Mouse (Mus musculus) CH12.LX (cell line): ENCODE results near the gene Yrdc. TPM values are rescaled to one million over a fixed set of nuclear protein-coding genes. Genes with fewer than 3 reads are reported as not detected.

ENCODE experiments used
- DNase-seq: peaks from one replicate; pipeline ENCODE4 v3.0.0-alpha.2; 2013; ENCODE audit errors: extremely low read depth
- H3K27ac ChIP-seq: 2 replicates; pipeline ENCODE4 v1.5.1; 2012; ENCODE audit warnings: low read depth, mild to moderate bottlenecking, control low read depth, moderate library complexity; ENCODE audit not compliant: insufficient read depth
- H3K27me3 ChIP-seq: replicated peaks from 2 replicates; pipeline ENCODE3; 2012; ENCODE audit warnings: inconsistent platforms
- H3K36me3 ChIP-seq, 2 experiments: replicated peaks in 1 of 2; 2 replicates each; pipeline versions ENCODE3 to v1.6.1; 2012; ENCODE audit warnings: inconsistent platforms in 1 of 2, low read length in 1 of 2, mild to moderate bottlenecking in 1 of 2, mixed read lengths in 1 of 2, moderate library complexity in 1 of 2; ENCODE audit not compliant: control insufficient read depth in 1 of 2, insufficient read depth in 1 of 2
- H3K4me1 ChIP-seq, 2 experiments: 2 replicates each; pipeline ENCODE4 v1.6.1; 2012; ENCODE audit warnings: inconsistent platforms in 1 of 2, moderate library complexity in 1 of 2; ENCODE audit not compliant: insufficient read depth in 2 of 2, control insufficient read depth in 1 of 2
- H3K4me2 ChIP-seq: 2 replicates; pipeline ENCODE4 v1.6.1; 2012; ENCODE audit warnings: low read depth, mild to moderate bottlenecking, control low read depth; ENCODE audit not compliant: poor library complexity, insufficient read depth, severe bottlenecking
- H3K4me3 ChIP-seq, 3 experiments: fragments of 150-350 bp in 1 of 3; sonication (generic) in 1 of 3; replicated peaks in 1 of 3; 2 replicates each; pipeline versions ENCODE3 to v1.5.1; 2011 to 2012; ENCODE audit warnings: low read depth in 2 of 3, low read length in 2 of 3, mild to moderate bottlenecking in 2 of 3, moderate library complexity in 2 of 3, control low read depth in 1 of 3, improper control_type of control experiment in 1 of 3, inconsistent platforms in 1 of 3, mixed read lengths in 1 of 3; ENCODE audit not compliant: poor library complexity in 1 of 3
- H3K79me2 ChIP-seq: replicated peaks from 2 replicates; pipeline ENCODE4 v1.6.1; 2012; ENCODE audit warnings: mild to moderate bottlenecking, moderate library complexity; ENCODE audit not compliant: control insufficient read depth, poor library complexity, insufficient read depth, severe bottlenecking; ENCODE audit errors: extremely low read depth
- H3K9ac ChIP-seq: 2 replicates; pipeline ENCODE4 v1.6.1; 2012; ENCODE audit warnings: low read depth, mild to moderate bottlenecking, control low read depth, moderate library complexity; ENCODE audit not compliant: insufficient read depth
- H3K9me3 ChIP-seq: replicated peaks from 2 replicates; pipeline ENCODE3; 2012; ENCODE audit warnings: low read length, inconsistent platforms, mixed read lengths
- BHLHE40 ChIP-seq: IDR thresholded peaks from 2 replicates; pipeline ENCODE4 v1.6.1; 2011; ENCODE audit warnings: mild to moderate bottlenecking, low read depth, low read length, improper control_type of control experiment
- CHD1 ChIP-seq: IDR thresholded peaks from 2 replicates; pipeline ENCODE4 v1.6.1; 2012; ENCODE audit warnings: low read depth, low read length, improper control_type of control experiment, inconsistent platforms
- CHD2 ChIP-seq: IDR thresholded peaks from 2 replicates; pipeline ENCODE4 v1.6.1; 2011; ENCODE audit warnings: low read length, improper control_type of control experiment
- CTCF ChIP-seq, 2 experiments: IDR thresholded peaks in 1 of 2; conservative IDR thresholded peaks in 1 of 2; 2 replicates each; pipeline ENCODE4 v1.5.1; 2011 to 2012; ENCODE audit warnings: low read depth in 2 of 2, low read length in 2 of 2, improper control_type of control experiment in 1 of 2, inconsistent platforms in 1 of 2, mild to moderate bottlenecking in 1 of 2, moderate library complexity in 1 of 2
- ELF1 ChIP-seq: IDR thresholded peaks from 2 replicates; pipeline ENCODE4 v1.6.1; 2014; ENCODE audit warnings: low read depth, mild to moderate bottlenecking, inconsistent platforms, low read length, improper control_type of control experiment
- EP300 ChIP-seq: IDR thresholded peaks from 2 replicates; pipeline ENCODE4 v1.6.1; 2011; ENCODE audit warnings: low read length, improper control_type of control experiment
- ETS1 ChIP-seq: conservative IDR thresholded peaks from 2 replicates; pipeline ENCODE4 v1.6.1; 2012; ENCODE audit warnings: low read depth, mild to moderate bottlenecking, inconsistent platforms, low read length, improper control_type of control experiment, moderate library complexity
- HCFC1 ChIP-seq: IDR thresholded peaks from 2 replicates; pipeline ENCODE4 v1.6.1; 2012; ENCODE audit warnings: low read depth, mild to moderate bottlenecking, inconsistent platforms, low read length, improper control_type of control experiment
- JUND ChIP-seq: conservative IDR thresholded peaks from 2 replicates; pipeline ENCODE4 v1.6.1; 2011; ENCODE audit warnings: low read depth, low read length, improper control_type of control experiment
- MAX ChIP-seq: IDR thresholded peaks from 2 replicates; pipeline ENCODE4 v1.6.1; 2011; ENCODE audit warnings: low read length, improper control_type of control experiment
- MEF2A ChIP-seq: IDR thresholded peaks from 2 replicates; pipeline ENCODE4 v1.6.1; 2014; ENCODE audit warnings: low read depth, mild to moderate bottlenecking, inconsistent platforms, low read length, improper control_type of control experiment, borderline replicate concordance
- RCOR1 ChIP-seq: conservative IDR thresholded peaks from 2 replicates; pipeline ENCODE4 v1.6.1; 2012; ENCODE audit warnings: low read depth, mild to moderate bottlenecking, inconsistent platforms, low read length, improper control_type of control experiment
- SIN3A ChIP-seq: IDR thresholded peaks from 2 replicates; pipeline ENCODE4 v1.6.1; 2012; ENCODE audit warnings: low read length, improper control_type of control experiment, inconsistent platforms
- TCF12 ChIP-seq: IDR thresholded peaks from 2 replicates; pipeline ENCODE4 v1.6.1; 2014; ENCODE audit warnings: low read depth, mild to moderate bottlenecking, inconsistent platforms, low read length, improper control_type of control experiment
- USF2 ChIP-seq: conservative IDR thresholded peaks from 2 replicates; pipeline ENCODE4 v1.6.1; 2011; ENCODE audit warnings: low read depth, low read length, improper control_type of control experiment
- ZC3H11A ChIP-seq: IDR thresholded peaks from 2 replicates; pipeline ENCODE4 v1.6.1; 2012; ENCODE audit warnings: low read depth, mild to moderate bottlenecking, inconsistent platforms, low read length, improper control_type of control experiment
- ZKSCAN1 ChIP-seq: IDR thresholded peaks from 2 replicates; pipeline ENCODE4 v1.6.1; 2012; ENCODE audit warnings: low read depth, inconsistent platforms, low read length, improper control_type of control experiment, borderline replicate concordance
- dilution Hi-C: fragments of 300-500 bp; cut with MboI; formaldehyde crosslinking; loops from 2 replicates; pipeline ENCODE4 v1.14.3; 2020; ENCODE audit warnings: low sequenced_read_pairs; ENCODE audit not compliant: extremely low pct_unique_long_range_greater_than_20kb, extremely low pct_ligation_motif_present
- in situ Hi-C: fragments of 300-500 bp; cut with MboI; formaldehyde crosslinking; loops from 3 replicates; pipeline ENCODE4 v1.14.3; 2019; ENCODE audit warnings: low sequenced_read_pairs, low pct_ligation_motif_present, low pct_unique_long_range_greater_than_20kb, mixed read lengths
- polyA plus RNA-seq: library from polyadenylated mRNA; unstranded; fragments of >175 nt; gene quantifications from 2 replicates; pipeline ENCODE4 v1.2.1, GENCODE M21; 2012; ENCODE audit warnings: low read depth; ENCODE audit not compliant: insufficient read length
- total RNA-seq, 2 experiments: library from RNA; depleted of rRNA; stranded (reverse); fragments of 300-350 nt in 1 of 2; fragments of >200 nt in 1 of 2; gene quantifications; 2 replicates each; pipeline ENCODE4 v1.2.3; 2012 to 2014

Gene Yrdc
- total and polyA plus RNA-seq, 3 experiments = 86.8 to 160 (median 87.6) TPM

GRCm38 (mm10) chr4:124889935-124890334 is 39.5 kb downstream of the Yrdc start:
- TF ChIP-seq ETS1 = no peak
- no peak for TF ChIP-seq MAX
- TF ChIP-seq EP300 = no peak
- TF ChIP-seq CHD1 = no peak
- no peak for TF ChIP-seq JUND
- TF ChIP-seq ZKSCAN1 = no peak
- in situ Hi-C loops = no loop called here
- peaks cover 87% of the 10 kb centered on the region for H3K27me3 ChIP-seq

GRCm38 (mm10) chr4:124890831-124891230 is 40.4 kb downstream of the Yrdc start:
- Histone ChIP-seq H3K4me1 (peaks cover 0 to 6% of the 10 kb centered on the region in 2 experiments; a peak in 1 of 4 replicates), H3K4me2 (no peak overlapping the region), H3K9ac (no peak overlapping the region), H3K27ac (no peak overlapping the region), H3K36me3 (no peaks in the 10 kb centered on the region), H3K27me3 (peaks cover 90% of the 10 kb centered on the region), H3K9me3 (peaks cover 3% of the 10 kb centered on the region), H3K79me2 (no peaks in the 10 kb centered on the region), H3K4me3 (no peak overlapping the region)
- no peak for DNase-seq
- no peak for TF ChIP-seq RCOR1
- no peak for TF ChIP-seq MEF2A
- TF ChIP-seq HCFC1 = no peak
- no peak for TF ChIP-seq CHD2
- in situ Hi-C loops = no loop called here
- dilution Hi-C loops = no loop called here

More at GRCm38 (mm10) chr4:124889935-124890334, 39.5 kb downstream of the Yrdc start:
- Histone ChIP-seq H3K9me3 (peaks cover 3% of the 10 kb centered on the region), H3K36me3 (no peaks in the 10 kb centered on the region), H3K27ac (no peak overlapping the region), H3K4me3 (no peak overlapping the region), H3K9ac (no peak overlapping the region), H3K4me2 (no peak overlapping the region), H3K4me1 (peaks cover 0 to 6% of the 10 kb centered on the region in 2 experiments; a peak in 1 of 4 replicates), H3K79me2 (no peaks in the 10 kb centered on the region)
- dilution Hi-C loops = no loop called here
- no peak for DNase-seq

- Histone ChIP-seq H3K27ac (no peak overlapping the region), H3K4me1 (0 out of 4 replicates have a peak, but pooled peaks cover 0 to 3% of the 10 kb centered on the region in 2 experiments), H3K27me3 (peaks cover 85% of the 10 kb centered on the region), H3K9me3 (peaks cover 3% of the 10 kb centered on the region), H3K9ac (no peak overlapping the region), H3K4me2 (no peak overlapping the region), H3K4me3 (no peak overlapping the region), H3K79me2 (no peaks in the 10 kb centered on the region), H3K36me3 (no peaks in the 10 kb centered on the region)
- in situ Hi-C loops (no loop called here), dilution Hi-C loops (no loop called here)
- TF ChIP-seq ELF1 (no peak), SIN3A (no peak), TCF12 (no peak), ZC3H11A (no peak), BHLHE40 (no peak), CHD1 (no peak), CHD2 (no peak), CTCF (conservative IDR thresholded peaks at IDR 0.05 in 1 of 2, IDR thresholded peaks at IDR 0.05 in 1 of 2; ENCODE audit: low read depth in 2 of 2, low read length in 2 of 2) (no peak), MEF2A (no peak), USF2 (no peak)
- DNase-seq = no peak
These were observed 43.3 kb downstream of the Yrdc start for GRCm38 (mm10) chr4:124893769-124894168.
